Mouse (Mus musculus): ENCODE results near the gene Gm3285. TPM values are rescaled to one million over a fixed set of nuclear protein-coding genes. Genes with fewer than 3 reads are reported as not detected.

Gm3285 gene
- total and polyA plus RNA-seq, 3 experiments, result not detected

DNA sequence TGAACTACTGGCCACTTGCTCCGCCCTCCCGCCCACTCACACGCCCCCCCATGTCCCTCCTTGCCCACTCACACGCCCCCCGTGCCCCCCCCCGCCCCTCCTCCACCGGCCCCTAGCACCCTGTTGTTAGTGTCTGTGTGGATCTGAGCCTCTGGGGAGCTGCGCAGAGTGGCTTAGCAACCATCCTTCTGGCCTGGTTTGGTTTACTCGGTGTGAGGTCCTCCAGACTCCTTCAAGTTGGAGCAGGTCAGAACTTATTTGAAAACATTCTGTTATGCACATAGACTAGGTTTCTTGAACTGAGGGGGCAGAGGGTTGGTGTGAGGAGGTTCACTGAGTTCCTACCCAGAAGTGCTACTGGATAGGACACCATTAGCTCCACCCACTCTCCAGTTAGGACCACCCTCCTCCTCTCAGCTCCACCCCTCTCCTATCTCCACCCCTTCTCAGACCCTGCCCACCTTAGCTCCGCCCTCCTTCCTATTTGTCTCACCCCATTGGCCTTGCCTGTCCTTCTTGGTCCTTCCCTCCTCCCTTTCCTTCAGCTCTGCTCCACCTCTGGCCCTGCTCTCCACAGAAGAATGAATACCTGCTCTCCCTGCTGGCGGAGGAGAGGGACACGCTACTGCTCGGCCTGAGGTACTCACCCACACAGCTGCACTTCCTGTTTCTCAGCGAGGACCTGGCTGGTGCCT lies 2.4 kb downstream of the Gm3285 start:
- no peak overlapping the region for H3K27ac ChIP-seq (ENCODE audit: insufficient read depth, low read depth)
- DNase-seq (ENCODE audit: extremely low read depth), result peak; percentile 49
- no peaks in the 10 kb centered on the region for H3K36me3 ChIP-seq (replicated peaks in 1 of 2; ENCODE audit: control insufficient read depth in 1 of 2, insufficient read depth in 1 of 2, low read length in 1 of 2)
- in situ Hi-C loops (cut with MboI; ENCODE audit: low pct_ligation_motif_present, low pct_unique_long_range_greater_than_20kb, low sequenced_read_pairs), result no loop called here
- peaks cover 5 to 6% of the 10 kb centered on the region in 2 experiments for H3K4me1 ChIP-seq (ENCODE audit: control insufficient read depth in 1 of 2, insufficient read depth in 2 of 2)
- H3K27me3 ChIP-seq (replicated peaks), result peaks cover 69% of the 10 kb centered on the region
- H3K4me2 ChIP-seq (ENCODE audit: insufficient read depth, low read depth, poor library complexity, severe bottlenecking), result no peak overlapping the region
- peaks cover 5% of the 10 kb centered on the region for H3K9me3 ChIP-seq (replicated peaks; ENCODE audit: low read length)
- H3K79me2 ChIP-seq (replicated peaks; ENCODE audit: control insufficient read depth, extremely low read depth, insufficient read depth, poor library complexity, severe bottlenecking), result no peaks in the 10 kb centered on the region
- H3K4me3 ChIP-seq (replicated peaks in 1 of 3; ENCODE audit: low read depth in 2 of 3, low read length in 2 of 3, poor library complexity in 1 of 3), result peak overlapping the region in 1 of 3 experiments; percentile 16
- TF ChIP-seq E2F4 (IDR thresholded peaks at IDR 0.05; ENCODE audit: insufficient replicate concordance, low read depth, low read length) (no peak), GABPA (IDR thresholded peaks at IDR 0.05; ENCODE audit: insufficient replicate concordance, low read depth, low read length) (no peak), EP300 (IDR thresholded peaks at IDR 0.05; ENCODE audit: low read length) (no peak), USF1 (IDR thresholded peaks at IDR 0.05; ENCODE audit: low read depth, low read length) (no peak), IRF4 (IDR thresholded peaks at IDR 0.05; ENCODE audit: low read depth, low read length) (no peak), MAX (IDR thresholded peaks at IDR 0.05; ENCODE audit: low read length) (no peak)
- dilution Hi-C loops (cut with MboI; ENCODE audit: extremely low pct_ligation_motif_present, extremely low pct_unique_long_range_greater_than_20kb, low sequenced_read_pairs), result no loop called here
- no peak overlapping the region for H3K9ac ChIP-seq (ENCODE audit: insufficient read depth, low read depth)

DNA sequence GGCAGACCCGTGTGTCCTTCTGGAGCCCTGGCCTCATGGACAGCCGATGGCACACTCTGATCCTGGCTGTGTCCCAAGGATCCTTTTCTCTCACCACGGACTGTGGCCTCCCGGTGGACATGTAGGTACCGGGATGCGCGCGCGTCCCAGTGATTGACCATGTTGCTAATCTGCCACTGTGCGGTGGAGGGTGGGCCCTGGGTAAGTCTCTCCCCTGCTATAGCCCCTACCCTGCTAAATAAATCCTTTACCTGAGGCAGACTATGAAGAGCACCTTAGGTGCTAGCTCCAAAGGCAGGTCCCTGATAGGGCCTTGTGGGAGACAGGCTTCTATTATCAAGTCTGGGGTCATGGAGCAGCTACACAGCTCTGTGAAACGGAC lies 3.0 kb downstream of the Gm3285 start:
- H3K27ac ChIP-seq (ENCODE audit: insufficient read depth, low read depth), result no peak overlapping the region
- no peaks in the 10 kb centered on the region for H3K36me3 ChIP-seq (replicated peaks in 1 of 2; ENCODE audit: control insufficient read depth in 1 of 2, insufficient read depth in 1 of 2, low read length in 1 of 2)
- in situ Hi-C loops (cut with MboI; ENCODE audit: low pct_ligation_motif_present, low pct_unique_long_range_greater_than_20kb, low sequenced_read_pairs) (no loop called here), dilution Hi-C loops (cut with MboI; ENCODE audit: extremely low pct_ligation_motif_present, extremely low pct_unique_long_range_greater_than_20kb, low sequenced_read_pairs) (no loop called here)
- H3K4me2 ChIP-seq (ENCODE audit: insufficient read depth, low read depth, poor library complexity, severe bottlenecking), result 0 out of 2 replicates have a peak overlapping the region, but pooled peaks have one; percentile 4
- peak overlapping the region in 1 of 3 experiments; percentile 16 for H3K4me3 ChIP-seq (replicated peaks in 1 of 3; ENCODE audit: low read depth in 2 of 3, low read length in 2 of 3, poor library complexity in 1 of 3)
- TF ChIP-seq ZKSCAN1 (IDR thresholded peaks at IDR 0.05; ENCODE audit: borderline replicate concordance, low read depth, low read length), result no peak
- TF ChIP-seq CTCF (conservative IDR thresholded peaks at IDR 0.05 in 1 of 2, IDR thresholded peaks at IDR 0.05 in 1 of 2; ENCODE audit: low read depth in 2 of 2, low read length in 2 of 2), result no peak
- no peak for TF ChIP-seq SIN3A (IDR thresholded peaks at IDR 0.05; ENCODE audit: low read length)
- TF ChIP-seq MAX (IDR thresholded peaks at IDR 0.05; ENCODE audit: low read length), result no peak
- TF ChIP-seq MXI1 (IDR thresholded peaks at IDR 0.05; ENCODE audit: low read depth, low read length), result no peak
- no peak for TF ChIP-seq NRF1 (IDR thresholded peaks at IDR 0.05; ENCODE audit: low read depth, low read length)
- no peak for TF ChIP-seq RAD21 (IDR thresholded peaks at IDR 0.05; ENCODE audit: low read depth, low read length)
- no peak for TF ChIP-seq UBTF (IDR thresholded peaks at IDR 0.05; ENCODE audit: low read depth, low read length)
- TF ChIP-seq PAX5 (IDR thresholded peaks at IDR 0.05; ENCODE audit: low read length), result no peak
- TF ChIP-seq MAZ (IDR thresholded peaks at IDR 0.05; ENCODE audit: low read depth, low read length), result no peak
- no peak for TF ChIP-seq CHD2 (IDR thresholded peaks at IDR 0.05; ENCODE audit: low read length)
- TF ChIP-seq GABPA (IDR thresholded peaks at IDR 0.05; ENCODE audit: insufficient replicate concordance, low read depth, low read length), result no peak
- TF ChIP-seq JUND (conservative IDR thresholded peaks at IDR 0.05; ENCODE audit: low read depth, low read length), result no peak
- TF ChIP-seq E2F4 (IDR thresholded peaks at IDR 0.05; ENCODE audit: insufficient replicate concordance, low read depth, low read length), result no peak
- H3K79me2 ChIP-seq (replicated peaks; ENCODE audit: control insufficient read depth, extremely low read depth, insufficient read depth, poor library complexity, severe bottlenecking), result no peaks in the 10 kb centered on the region
- H3K9ac ChIP-seq (ENCODE audit: insufficient read depth, low read depth), result no peak overlapping the region
- DNase-seq (ENCODE audit: extremely low read depth), result no peak
- H3K9me3 ChIP-seq (replicated peaks; ENCODE audit: low read length), result peaks cover 5% of the 10 kb centered on the region
- peaks cover 5 to 6% of the 10 kb centered on the region in 2 experiments for H3K4me1 ChIP-seq (ENCODE audit: control insufficient read depth in 1 of 2, insufficient read depth in 2 of 2)
- H3K27me3 ChIP-seq (replicated peaks), result peaks cover 67% of the 10 kb centered on the region
